Mouse (Mus musculus) stomach, postnatal 0 days (tissue): Measurements from ENCODE around the gene Minar1.

Experiments used
- CTCF ChIP-seq: IDR thresholded peaks from 2 replicates; pipeline ENCODE4 v1.5.1; 2016; ENCODE audit warnings: antibody characterized with exemption, low read depth, mild to moderate bottlenecking, moderate library complexity
- EP300 ChIP-seq: optimal IDR thresholded peaks from 2 replicates; pipeline ENCODE3; 2016; ENCODE audit warnings: antibody characterized with exemption

GRCm38 (mm10) chr9:89667306-89667942 lies 44.5 kb upstream of the Minar1 start:
- no peak for TF ChIP-seq EP300
- TF ChIP-seq CTCF, result no peak
